8 mouse cellular contexts compared by ENCODE assay signal in the genomic region with DNA sequence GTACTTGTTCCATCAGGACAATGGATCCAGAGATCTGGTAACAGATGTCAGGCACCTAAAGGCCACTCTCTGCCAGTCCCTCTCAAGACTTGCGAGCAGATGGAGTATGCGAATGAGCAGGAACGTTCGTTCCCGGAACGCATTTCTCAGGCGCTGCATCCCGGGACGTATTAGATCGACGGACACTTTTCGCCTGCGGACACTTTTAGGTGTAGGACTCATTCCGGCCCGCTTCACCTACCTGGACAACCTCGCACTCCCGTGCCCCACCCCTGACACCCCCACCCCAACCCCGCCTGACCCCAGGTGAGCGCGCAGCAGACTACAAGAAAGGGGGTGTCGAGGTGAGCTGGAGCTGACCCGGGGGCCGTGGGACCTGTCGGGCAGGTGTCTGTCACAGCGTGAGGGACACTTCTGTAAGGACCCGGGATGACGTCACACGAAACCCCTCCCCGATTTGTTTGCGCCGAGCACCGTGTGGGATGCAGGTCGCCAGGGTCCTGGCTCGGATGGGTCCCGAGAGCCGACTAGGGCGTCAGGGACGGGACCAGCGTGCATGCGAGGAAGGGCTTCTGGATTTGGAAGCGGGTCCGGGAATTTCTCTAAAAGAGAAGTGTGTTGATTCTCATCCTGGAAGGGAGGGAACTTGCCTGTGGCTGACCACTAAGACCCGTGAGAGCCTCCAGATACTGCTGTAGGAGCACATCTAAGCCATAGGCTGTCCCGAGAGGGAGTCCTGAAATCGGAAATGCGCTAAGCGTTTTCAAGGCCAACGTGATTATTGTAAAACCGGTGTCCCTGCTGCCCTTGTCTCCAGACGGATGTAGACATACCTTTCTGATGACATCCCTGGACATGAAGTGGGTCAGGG. TPM values are rescaled to one million over a fixed set of nuclear protein-coding genes. Genes with fewer than 3 reads are reported as not detected.
DNase-seq lines count a peak whose midpoint lies in the region; ATAC-seq and TF ChIP-seq lines count a peak whose summit lies in the region.

A gene (plus strand): TSS at position 202 of the 871 bp plus-strand sequence.

- H3K9ac ChIP-seq in ES-E14 (ENCODE audit: insufficient read depth, low read depth, low read length, poor library complexity, severe bottlenecking), result peak within 1 kb of the TSS; percentile 78
- peak within 1 kb of the TSS; percentile 86 for H3K9ac ChIP-seq in forebrain, embryonic 13.5 days
- peak within 1 kb of the TSS; percentile 73 for H3K9ac ChIP-seq in heart, postnatal 0 days (replicated peaks; ENCODE audit: low read depth, low read length)
- peak within 1 kb of the TSS; percentile 83 for H3K9ac ChIP-seq in liver, postnatal 0 days (replicated peaks)
- H3K9ac ChIP-seq in neural tube, embryonic 15.5 days (replicated peaks), result peak within 1 kb of the TSS; percentile 90

- no peak for TF ChIP-seq POLR2A in thymus, adult 2 months (IDR thresholded peaks at IDR 0.05; ENCODE audit: control insufficient read depth, extremely low read depth, insufficient read depth, low read length, poor library complexity)

- H3K4me3 ChIP-seq in ES-E14 (ENCODE audit: insufficient read depth in 1 of 2, low read depth in 1 of 2, low read length in 2 of 2, poor library complexity in 1 of 2, severe bottlenecking in 1 of 2), result peak within 1 kb of the TSS; percentile 90 to 93
- H3K4me3 ChIP-seq in forebrain, embryonic 13.5 days, result peak within 1 kb of the TSS; percentile 73
- H3K4me3 ChIP-seq in heart, postnatal 0 days (ENCODE audit: low read depth, low read length), result peak within 1 kb of the TSS; percentile 73
- H3K4me3 ChIP-seq in liver, postnatal 0 days (ENCODE audit: low read depth, low read length), result peak within 1 kb of the TSS; percentile 78
- peak within 1 kb of the TSS; percentile 77 for H3K4me3 ChIP-seq in neural tube, embryonic 15.5 days (replicated peaks)
- H3K4me3 ChIP-seq in thymus, adult 2 months (ENCODE audit: control insufficient read depth, insufficient read depth, low read length), result peak within 1 kb of the TSS; percentile 50

- no peaks in the 10 kb centered on the region for H3K9me3 ChIP-seq in ES-E14 (ENCODE audit: control insufficient read depth, insufficient read depth, low read depth, low read length)
- no peaks in the 10 kb centered on the region for H3K9me3 ChIP-seq in forebrain, embryonic 13.5 days (replicated peaks)
- H3K9me3 ChIP-seq in heart, postnatal 0 days (replicated peaks; ENCODE audit: control insufficient read depth, low read length), result no peaks in the 10 kb centered on the region
- no peaks in the 10 kb centered on the region for H3K9me3 ChIP-seq in liver, postnatal 0 days (ENCODE audit: low read length)
- no peaks in the 10 kb centered on the region for H3K9me3 ChIP-seq in neural tube, embryonic 15.5 days (replicated peaks)

- no peak for TF ChIP-seq EP300 in heart, postnatal 0 days (IDR thresholded peaks at IDR 0.05; ENCODE audit: low read depth)
- no peak for TF ChIP-seq EP300 in liver, postnatal 0 days (IDR thresholded peaks at IDR 0.05; ENCODE audit: low read depth)

- in situ Hi-C loops in ES-E14 (cut with MboI; ENCODE audit: low sequenced_read_pairs in 2 of 2, unreplicated experiment in 2 of 2), result no loop called here

- H3K27ac ChIP-seq in ES-E14 (ENCODE audit: insufficient read depth, low read depth, low read length, poor library complexity, severe bottlenecking), result no peak within 1 kb of the TSS
- H3K27ac ChIP-seq in forebrain, embryonic 13.5 days, result peak within 1 kb of the TSS; percentile 19; the same call in 1 of the 2 replicates
- no peak within 1 kb of the TSS for H3K27ac ChIP-seq in heart, postnatal 0 days (ENCODE audit: low read depth)
- H3K27ac ChIP-seq in liver, postnatal 0 days (ENCODE audit: low read depth), result peak within 1 kb of the TSS; percentile 49; the same call in 1 of the 2 replicates
- peak within 1 kb of the TSS; percentile 60; the same call in 1 of the 2 replicates for H3K27ac ChIP-seq in neural tube, embryonic 15.5 days (replicated peaks)
- H3K27ac ChIP-seq in thymus, adult 2 months (ENCODE audit: control insufficient read depth, insufficient read depth, low read length), result no peak within 1 kb of the TSS

- ATAC-seq in forebrain, embryonic 13.5 days, result peak; percentile 82
- ATAC-seq in heart, postnatal 0 days (ENCODE audit: insufficient read depth, low read depth), result peak; percentile 44
- ATAC-seq in liver, postnatal 0 days, result peak; percentile 78
- ATAC-seq in neural tube, embryonic 15.5 days (ENCODE audit: low FRiP score), result peak; percentile 75; the same call in 1 of the 2 replicates

- 1% methylated on average over 50 of the region's 50 CpGs for WGBS in forebrain, embryonic 13.5 days
- 1% methylated on average over 50 of the region's 50 CpGs for WGBS in heart, postnatal 0 days
- WGBS in liver, postnatal 0 days (ENCODE audit: insufficient replicate concordance), result 1% methylated on average over 43 of the region's 50 CpGs
- WGBS in neural tube, embryonic 15.5 days, result 2% methylated on average over 50 of the region's 50 CpGs
- WGBS in thymus, adult 2 months, result 3% methylated on average over 50 of the region's 50 CpGs

- H3K4me2 ChIP-seq in forebrain, embryonic 13.5 days, result peak within 1 kb of the TSS; percentile 85
- peak within 1 kb of the TSS; percentile 93 for H3K4me2 ChIP-seq in heart, postnatal 0 days (ENCODE audit: low read depth, low read length)
- peak within 1 kb of the TSS; percentile 91 for H3K4me2 ChIP-seq in liver, postnatal 0 days (ENCODE audit: low read depth, low read length)
- H3K4me2 ChIP-seq in neural tube, embryonic 15.5 days, result peak within 1 kb of the TSS; percentile 95

- TF ChIP-seq CTCF in heart, postnatal 0 days (IDR thresholded peaks at IDR 0.05; ENCODE audit: low read depth), result no peak
- no peak for TF ChIP-seq CTCF in liver, postnatal 0 days (IDR thresholded peaks at IDR 0.05; ENCODE audit: low read depth)
- TF ChIP-seq CTCF in thymus, adult 2 months (IDR thresholded peaks at IDR 0.05; ENCODE audit: borderline replicate concordance, control insufficient read depth, extremely low read depth, insufficient read depth, low read length, poor library complexity), result no peak

- peak; percentile 56 for DNase-seq in ES-E14 (ENCODE audit: low read depth, low spot score)
- DNase-seq in c-Kit-positive CD71-positive TER-119-negative erythroid progenitor cells, embryonic 14.5 days (ENCODE audit: low read depth), result peak; percentile 50
- no peak for DNase-seq in heart, postnatal 0 days (ENCODE audit: low spot score)
- DNase-seq in kidney, postnatal 36 days, result peak; percentile 47 to 69
- DNase-seq in liver, postnatal 0 days, result peak; percentile 73
- DNase-seq in thymus, adult 2 months, result peak; percentile 41

- H3K36me3 ChIP-seq in ES-E14 (ENCODE audit: control insufficient read depth, insufficient read depth, low read length, poor library complexity, severe bottlenecking), result peaks cover 2% of the 10 kb centered on the region; the same call in 1 of the 2 replicates
- peaks cover 7% of the 10 kb centered on the region for H3K36me3 ChIP-seq in forebrain, embryonic 13.5 days (ENCODE audit: poor library complexity, severe bottlenecking)
- H3K36me3 ChIP-seq in heart, postnatal 0 days (replicated peaks; ENCODE audit: control insufficient read depth, insufficient read depth, low read length), result peaks cover 6% of the 10 kb centered on the region
- peaks cover 7% of the 10 kb centered on the region for H3K36me3 ChIP-seq in liver, postnatal 0 days (replicated peaks; ENCODE audit: insufficient read depth, low read length)
- peaks cover 7% of the 10 kb centered on the region; the same call in 1 of the 2 replicates for H3K36me3 ChIP-seq in neural tube, embryonic 15.5 days
- H3K36me3 ChIP-seq in thymus, adult 2 months (ENCODE audit: control insufficient read depth, insufficient read depth, low read length), result no peaks in the 10 kb centered on the region

- H3K27me3 ChIP-seq in forebrain, embryonic 13.5 days, result peaks cover 14% of the 10 kb centered on the region
- H3K27me3 ChIP-seq in heart, postnatal 0 days (ENCODE audit: control insufficient read depth, insufficient read depth, low read length), result no peaks in the 10 kb centered on the region
- H3K27me3 ChIP-seq in liver, postnatal 0 days (ENCODE audit: insufficient read depth, low read length), result 0 out of 2 replicates have a peak, but pooled peaks cover 2% of the 10 kb centered on the region
- H3K27me3 ChIP-seq in neural tube, embryonic 15.5 days (replicated peaks), result peaks cover 9% of the 10 kb centered on the region; the same call in 1 of the 2 replicates
- H3K27me3 ChIP-seq in thymus, adult 2 months (ENCODE audit: control insufficient read depth, insufficient read depth, low read length), result no peaks in the 10 kb centered on the region

- peaks cover 2% of the 10 kb centered on the region in 2 experiments; a peak in 1 of 4 replicates for H3K4me1 ChIP-seq in ES-E14 (ENCODE audit: control insufficient read depth in 2 of 2, insufficient read depth in 2 of 2, low read length in 2 of 2, poor library complexity in 1 of 2)
- H3K4me1 ChIP-seq in forebrain, embryonic 13.5 days, result peaks cover 23% of the 10 kb centered on the region
- H3K4me1 ChIP-seq in heart, postnatal 0 days (ENCODE audit: control insufficient read depth, insufficient read depth), result peaks cover 5% of the 10 kb centered on the region
- peaks cover 4% of the 10 kb centered on the region for H3K4me1 ChIP-seq in liver, postnatal 0 days (ENCODE audit: insufficient read depth)
- H3K4me1 ChIP-seq in neural tube, embryonic 15.5 days, result peaks cover 20% of the 10 kb centered on the region
- H3K4me1 ChIP-seq in thymus, adult 2 months (replicated peaks; ENCODE audit: control insufficient read depth, insufficient read depth, low read length), result peaks cover 22% of the 10 kb centered on the region

TF ChIP-seq in ES-E14, 5 proteins besides CTCF, POLR2A, EP300 and RAD21:
- TF ChIP-seq HCFC1 (IDR thresholded peaks at IDR 0.05; ENCODE audit: borderline replicate concordance, insufficient read depth, low read length) (peak; percentile 86), CHD2 (IDR thresholded peaks at IDR 0.05; ENCODE audit: low read depth, low read length) (no peak), MAFK (IDR thresholded peaks at IDR 0.05; ENCODE audit: insufficient read depth, low read depth, low read length) (no peak), ZC3H11A (IDR thresholded peaks at IDR 0.05; ENCODE audit: borderline replicate concordance, low read depth, low read length) (no peak)

RNA-seq across cellular contexts. Expression of the gene that starts here (rescaled TPM):
- total RNA-seq in ES-E14 (2012; rRNA removed), result 11.7 and 12.4 TPM in 2 replicates
- polyA plus RNA-seq in forebrain, embryonic 13.5 days (2015; fragmentation: Nextera tagmentation; extraction: Ambion mirVana), result 15.4 and 17.4 TPM in 2 replicates
- 17.7 and 22.6 TPM in 2 replicates for total RNA-seq in heart, postnatal 0 days (2014; rRNA removed; ENCODE audit: low replicate concordance)
- 18.1 and 19.3 TPM in 2 replicates for polyA plus RNA-seq in heart, postnatal 0 days (2015; fragmentation: Nextera tagmentation; extraction: Ambion mirVana)
- 9.6 and 10.7 TPM in 2 replicates for polyA plus RNA-seq in liver, postnatal 0 days (2015; fragmentation: Nextera tagmentation; extraction: Ambion mirVana)
- 15.2 and 20.3 TPM in 2 replicates for polyA plus RNA-seq in neural tube, embryonic 15.5 days (2015; fragmentation: Nextera tagmentation; extraction: Ambion mirVana)
- polyA plus RNA-seq in thymus, adult 2 months (2012; rRNA removed), result 17.5 and 19.6 TPM in 2 replicates

Comparison
In these comparisons a context has a peak if more than half of its experiments do, and no peak if none do; other contexts are left out.
1. H3K27ac ChIP-seq: peak in forebrain, embryonic 13.5 days (single experiment), liver, postnatal 0 days (single experiment) and neural tube, embryonic 15.5 days (single experiment); none in ES-E14 (single experiment), heart, postnatal 0 days (single experiment) and thymus, adult 2 months (single experiment).
2. Peak in every context shown above with its lines, with median percentiles within 50 percentile points of each other: H3K4me3 ChIP-seq, H3K9ac ChIP-seq, ATAC-seq and H3K4me2 ChIP-seq.